Mouse (Mus musculus): ENCODE measurements around the gene Bscl2.
"Not testable (repeated sequence)": the region's sequence is repeated elsewhere in the genome, so short reads cannot be mapped to it uniquely, and the experiment has no call there.

Bscl2 gene

DNA sequence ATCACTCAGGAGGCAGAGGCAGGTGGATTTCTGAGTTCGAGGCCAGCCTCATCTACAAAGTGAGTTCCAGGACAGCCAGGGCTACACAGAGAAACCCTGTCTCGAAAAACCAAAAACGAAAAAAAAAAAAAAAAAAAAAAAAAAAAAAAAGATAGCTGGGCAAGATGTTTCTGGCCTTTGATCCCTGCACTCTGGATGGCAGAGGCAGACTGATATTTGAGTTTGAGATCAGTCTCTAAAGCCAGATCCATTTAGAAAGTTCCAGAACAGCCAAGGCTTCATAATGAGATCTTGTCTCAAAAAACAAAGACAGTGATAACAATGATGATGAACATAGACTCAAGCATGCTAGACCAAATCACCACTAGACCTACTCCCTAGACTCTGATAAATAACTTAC, 33.1 kb downstream of the Bscl2 start:
- CTCF ChIA-PET, result interaction anchor here (0.6 kb wide), 2 partner anchors 31 to 40 kb away, joined by 3 read pairs; partner anchors contain the start of gene Gng3

DNA sequence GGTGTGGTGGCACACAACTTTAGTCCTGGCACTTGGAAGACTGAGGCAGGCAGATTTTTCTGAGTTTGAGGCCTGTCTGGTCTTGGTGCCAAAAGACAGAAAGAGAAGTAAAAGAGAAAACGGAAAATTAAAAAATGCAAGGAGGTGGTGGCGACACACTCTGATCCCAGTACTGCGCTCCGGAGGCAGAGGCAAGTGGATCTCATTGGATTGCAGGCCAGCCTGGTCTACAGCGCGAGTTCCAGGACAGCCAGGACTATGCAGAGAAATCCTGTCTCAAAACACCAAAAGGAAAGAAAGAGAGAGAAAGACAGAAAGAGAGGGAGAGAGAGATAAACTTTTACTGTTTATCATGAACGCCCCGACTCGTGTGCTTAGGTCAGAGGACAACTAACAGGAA, 33.6 kb downstream of the Bscl2 start:
- CTCF ChIA-PET, result interaction anchor here (0.6 to 1.1 kb wide), 3 partner anchors 32 to 40 kb away, joined by 3 read pairs; partner anchors contain the start of gene Gng3

DNA sequence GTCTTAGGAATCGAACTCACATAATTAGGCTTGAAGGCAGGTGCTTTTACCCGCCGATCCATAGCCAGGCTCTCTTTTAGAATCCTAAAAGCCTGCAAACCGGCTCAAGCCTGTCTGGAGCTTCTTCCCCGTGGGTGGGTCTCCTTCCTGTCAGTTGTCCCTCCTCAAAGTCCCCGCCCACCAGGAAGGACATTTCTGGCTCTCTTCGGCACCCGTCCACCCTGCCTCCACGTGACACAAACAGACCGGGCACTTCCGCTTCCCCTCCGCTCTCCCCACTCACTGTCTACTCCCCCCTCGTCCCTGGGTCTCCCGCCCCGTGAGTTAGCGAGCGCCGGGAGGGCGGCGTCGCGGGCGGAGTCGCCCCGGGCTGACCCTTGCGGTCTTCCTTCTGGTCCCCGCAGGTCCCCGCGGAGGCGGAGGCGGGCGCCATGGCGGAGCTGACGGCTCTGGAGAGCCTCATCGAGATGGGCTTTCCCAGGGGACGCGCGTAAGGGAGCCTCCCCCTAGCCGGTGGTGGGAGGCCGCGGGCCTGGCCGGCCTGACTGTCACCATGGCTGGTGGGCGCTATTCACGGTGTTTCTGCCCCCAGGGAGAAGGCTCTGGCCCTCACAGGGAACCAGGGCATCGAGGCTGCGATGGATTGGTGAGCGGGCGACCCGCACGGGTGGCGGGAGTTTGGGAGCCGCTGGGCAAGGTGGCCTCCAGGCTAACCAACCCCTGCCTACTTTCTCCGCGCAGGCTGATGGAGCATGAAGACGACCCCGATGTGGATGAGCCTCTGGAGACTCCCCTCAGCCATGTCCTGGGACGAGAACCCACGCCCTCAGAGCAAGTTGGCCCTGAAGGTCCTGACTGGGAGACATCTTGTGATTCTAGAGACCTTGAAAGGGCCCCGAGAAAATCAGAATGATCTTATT, 34.3 kb downstream of the Bscl2 start, which contains the start of gene Ubxn1:
TSS of gene Ubxn1 (plus strand) at position 230 of the 920 bp plus-strand sequence.
- CTCF ChIA-PET, result interaction anchor here (1.1 kb wide), 1 partner anchor 33 kb away, joined by 3 read pairs; the partner anchor contains the start of gene Gng3

DNA sequence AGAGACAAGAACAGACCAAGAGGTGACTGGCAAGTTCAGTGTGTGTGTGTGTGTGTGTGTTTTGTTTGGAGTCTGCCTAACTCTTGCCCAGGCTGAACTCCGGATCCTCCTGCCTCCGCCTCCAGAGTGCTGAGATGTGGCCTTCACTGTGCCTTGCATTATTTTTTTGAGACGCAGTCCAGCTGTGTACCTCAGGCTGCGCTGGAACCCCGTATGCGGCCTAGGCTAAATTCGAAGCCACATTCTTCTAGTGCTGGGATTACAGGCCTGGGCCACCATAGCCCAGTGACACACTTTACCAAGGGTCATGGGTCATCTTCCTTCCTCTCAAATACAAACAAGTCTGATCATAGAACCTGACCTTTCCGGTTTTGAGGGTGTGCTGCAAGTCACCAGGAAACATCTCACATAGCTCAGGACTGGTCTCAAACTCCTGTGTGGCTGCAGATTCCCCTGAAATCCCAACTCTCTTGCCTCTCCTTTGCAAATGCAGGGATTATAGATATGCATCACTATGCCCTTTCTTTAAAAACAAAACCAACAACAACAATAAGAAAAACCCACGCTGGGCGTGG, 35.1 kb downstream of the Bscl2 start:
- CTCF ChIA-PET, result interaction anchor here (0.7 kb wide), 1 partner anchor 16 kb away, joined by 6 read pairs; no protein-coding TSS in a partner anchor

DNA sequence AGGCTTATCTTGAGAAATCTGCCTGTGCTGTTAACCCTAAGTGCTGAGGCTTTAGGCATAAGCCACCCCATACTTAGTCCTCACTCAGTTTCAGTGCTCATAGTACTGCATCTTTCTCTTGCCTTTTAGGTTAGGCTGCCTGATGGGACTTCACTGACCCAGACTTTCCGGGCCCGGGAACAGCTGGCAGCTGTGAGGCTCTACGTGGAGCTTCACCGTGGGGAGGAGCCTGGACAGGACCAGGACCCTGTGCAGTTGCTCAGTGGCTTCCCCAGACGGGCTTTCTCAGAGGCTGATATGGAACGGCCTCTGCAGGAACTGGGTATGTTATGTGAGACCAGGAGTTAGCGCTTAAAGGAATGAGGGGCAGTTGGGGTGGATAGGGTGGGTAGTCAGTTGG, 37.8 kb downstream of the Bscl2 start:
- CTCF ChIA-PET, result no interaction called here

DNA sequence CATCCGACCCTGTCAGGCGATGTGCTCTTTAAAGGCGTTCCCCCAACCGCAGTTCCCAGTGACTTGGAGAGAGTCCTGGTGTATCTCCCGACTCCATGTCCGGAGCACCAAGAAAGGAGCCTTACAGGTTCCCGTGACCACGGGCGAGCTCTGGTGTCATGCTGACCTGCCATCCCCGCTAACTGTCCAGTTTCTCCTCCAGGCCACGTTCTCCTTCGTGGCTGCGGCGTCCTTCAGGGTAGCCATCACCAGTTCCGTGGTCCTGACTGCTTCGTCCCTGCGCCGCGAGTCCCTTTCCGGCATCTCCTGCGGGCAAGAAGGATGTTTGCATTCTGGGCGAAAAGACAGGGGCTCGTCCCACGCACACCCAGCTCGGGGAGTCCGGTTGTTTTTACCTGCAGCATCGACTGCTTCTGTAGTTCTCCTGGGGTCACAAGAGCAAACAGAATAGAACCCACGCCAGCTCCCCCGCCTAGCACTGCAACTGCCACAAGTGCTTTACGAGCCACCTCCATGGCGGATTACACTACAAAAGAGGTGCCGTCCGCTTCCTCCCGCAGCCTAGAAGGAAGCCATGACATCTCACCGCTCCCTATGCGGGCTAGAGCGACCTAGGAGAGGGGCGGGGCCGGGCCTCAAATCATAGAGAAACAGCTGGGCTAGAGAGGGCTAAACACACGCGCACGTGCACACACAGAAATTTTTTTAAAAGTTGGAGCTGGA, 43.2 kb downstream of the Bscl2 start, which contains the start of gene Uqcc3:
TSS of gene Uqcc3 (minus strand) at position 613 of the 723 bp plus-strand sequence.
- CTCF ChIA-PET, result interaction anchor here (0.9 kb wide), 1 partner anchor 229 kb away, joined by 3 read pairs; no protein-coding TSS in a partner anchor

DNA sequence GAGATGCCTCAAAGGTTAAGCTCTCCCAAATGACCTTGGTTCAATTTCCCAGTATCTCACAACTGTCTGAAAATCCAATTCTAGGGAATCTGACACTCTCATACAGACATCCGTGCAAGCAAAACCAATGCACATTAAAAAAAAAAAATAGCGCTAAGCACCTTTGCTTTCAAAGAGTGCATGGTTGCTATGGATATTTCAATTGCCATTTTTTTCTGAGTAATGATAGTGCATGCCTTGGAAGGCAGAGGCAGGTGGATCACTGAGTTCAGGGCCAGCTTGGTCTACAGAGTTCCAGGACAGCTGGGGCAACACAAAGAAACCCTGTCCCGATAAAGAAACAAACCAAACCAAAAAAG, 43.7 kb downstream of the Bscl2 start:
- CTCF ChIA-PET, result interaction anchor here (0.7 kb wide), 1 partner anchor 67 kb away, joined by 3 read pairs; no protein-coding TSS in a partner anchor

DNA sequence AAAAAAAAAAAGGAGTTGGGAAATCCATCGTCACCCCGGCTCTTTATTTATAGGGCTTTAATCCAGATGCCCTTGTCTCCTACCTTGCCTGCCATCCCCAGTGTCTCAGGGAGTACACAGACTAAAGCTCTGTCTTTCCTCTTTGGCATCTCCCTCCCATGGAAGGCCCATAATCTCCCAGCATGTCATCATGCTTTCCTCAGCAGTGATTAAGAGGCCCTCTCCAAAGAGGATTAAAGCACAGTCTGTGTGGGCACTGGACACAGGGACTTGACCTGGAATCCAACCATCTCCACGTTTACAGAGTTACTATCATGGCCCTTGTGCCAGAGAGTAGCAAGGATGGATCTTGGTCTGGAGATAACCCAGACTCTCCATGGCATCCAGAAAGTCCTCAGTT, 46.3 kb downstream of the Bscl2 start, which contains the start of the genes Lbhd1 and Gm49403:
TSS of gene Lbhd1 (plus strand) at position 117 of the 400 bp plus-strand sequence.
TSS of gene Gm49403 (plus strand) at position 315 of the 400 bp plus-strand sequence.
- CTCF ChIA-PET, result no interaction called here

DNA sequence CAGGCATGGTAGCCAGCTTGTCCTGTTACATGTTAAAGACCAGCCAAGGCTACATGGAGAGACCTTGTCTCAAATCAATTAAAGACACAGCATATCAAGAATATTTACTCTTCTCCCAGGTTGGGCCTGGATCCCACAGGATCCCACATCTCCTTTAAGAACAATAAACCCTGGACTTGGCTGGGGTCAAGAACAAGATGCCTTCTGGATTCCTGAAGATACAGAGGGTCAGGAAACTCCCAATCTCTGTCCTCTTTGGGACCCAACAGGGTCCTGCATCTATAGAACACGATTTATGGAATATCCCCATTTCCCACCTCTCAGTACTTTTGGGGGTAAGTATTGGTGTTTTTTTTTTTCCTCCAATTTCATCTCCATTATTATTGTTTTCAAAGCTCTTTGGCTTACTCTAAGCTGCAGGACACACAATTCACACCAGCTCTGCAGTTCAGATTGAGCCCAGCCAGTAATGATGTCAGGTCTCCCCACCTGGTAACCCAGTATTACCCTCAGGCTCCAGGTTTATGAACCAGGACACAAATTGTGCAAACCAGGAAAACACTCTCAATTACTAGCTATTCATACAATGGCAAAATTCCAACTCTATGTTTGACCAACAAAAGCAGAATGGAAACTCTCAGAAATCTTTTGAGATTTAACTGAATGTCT, 49.8 kb downstream of the Bscl2 start:
- CTCF ChIA-PET, result interaction anchor here (0.9 kb wide), 1 partner anchor 44 kb away, joined by 4 read pairs; no protein-coding TSS in a partner anchor

DNA sequence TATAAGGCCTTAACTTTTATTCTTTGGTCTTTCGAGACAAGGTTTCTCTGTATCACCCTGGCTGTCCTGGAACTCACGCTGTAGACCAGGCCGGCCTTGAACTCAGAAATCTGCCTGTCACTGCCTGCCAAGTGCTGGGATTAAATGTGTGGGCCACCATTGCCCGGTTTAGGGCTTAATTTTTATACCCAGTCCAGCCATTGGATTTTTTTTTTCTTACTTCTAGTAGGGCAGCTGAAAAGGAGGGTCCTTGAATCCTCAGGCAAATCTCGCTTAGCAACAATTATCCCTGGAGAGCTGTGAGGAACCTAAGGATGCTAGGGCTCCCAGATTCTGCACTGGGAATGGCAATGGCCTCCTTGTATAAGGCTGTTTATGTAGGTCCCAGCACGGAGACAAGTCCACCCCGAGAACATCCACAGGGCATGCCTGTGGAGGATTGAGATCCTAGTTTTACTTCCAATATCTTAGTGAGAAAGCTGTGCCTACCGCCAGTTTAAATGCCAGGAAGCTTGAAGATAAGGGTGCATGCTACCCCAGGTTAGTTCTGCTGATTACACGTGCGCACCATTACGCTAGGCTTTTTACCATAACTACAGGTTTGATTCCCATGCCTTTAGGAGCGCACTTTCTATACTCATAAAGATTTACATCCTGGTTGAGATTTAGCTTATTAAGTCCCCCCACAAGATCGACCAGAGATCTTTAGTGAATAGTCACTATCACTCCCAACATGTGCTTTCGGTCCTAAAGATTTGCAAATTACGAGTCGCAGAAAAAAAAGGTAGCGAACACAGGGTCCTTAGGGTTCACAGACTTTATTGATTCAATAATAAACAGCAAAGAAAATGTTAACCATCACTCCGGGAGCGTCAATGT, 50.6 kb downstream of the Bscl2 start:
- CTCF ChIA-PET, result interaction anchor here (0.5 to 0.7 kb wide), 2 partner anchors 15 to 221 kb away, joined by 4 to 6 read pairs; no protein-coding TSS in a partner anchor

DNA sequence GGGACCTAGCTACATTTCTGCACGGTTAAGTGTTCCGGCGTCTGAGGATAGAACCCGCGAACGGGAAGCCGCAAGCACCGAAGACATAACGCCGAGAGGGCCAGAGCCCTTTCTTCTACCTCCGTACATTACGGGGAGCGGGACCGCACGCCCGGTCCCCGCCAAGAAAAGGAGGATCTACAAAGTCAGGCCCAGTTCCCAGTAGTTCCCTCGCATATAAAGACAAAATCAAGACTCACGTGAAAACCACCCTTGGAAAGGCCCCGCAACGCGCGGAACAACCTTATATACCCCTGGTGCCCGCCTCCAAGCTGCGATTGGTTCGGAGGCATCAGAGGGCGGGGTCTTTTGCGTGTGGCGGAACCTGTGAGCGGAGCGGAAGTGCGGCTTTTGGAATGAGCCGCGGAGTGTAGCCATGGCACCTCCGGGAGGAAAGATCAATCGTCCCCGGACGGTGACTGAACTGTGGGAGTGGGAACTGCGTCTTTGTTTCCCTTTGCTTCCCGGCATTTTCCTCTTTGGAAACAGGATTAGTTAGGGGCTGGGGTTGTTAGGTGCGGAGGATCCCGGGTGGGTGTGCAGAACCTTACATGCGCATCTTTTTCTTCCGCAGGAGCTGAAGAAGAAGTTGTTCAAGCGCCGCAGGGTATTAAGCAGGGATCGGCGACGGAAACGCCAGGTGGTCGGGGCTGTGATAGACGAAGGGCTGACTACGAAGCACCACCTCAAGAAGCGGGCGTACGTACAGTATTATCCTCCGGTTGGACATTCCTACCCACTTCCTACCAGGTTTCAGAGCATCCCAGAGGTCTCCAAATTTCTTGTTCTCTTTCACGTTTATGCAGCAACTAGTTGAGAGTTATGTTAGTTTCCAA, 51.5 kb downstream of the Bscl2 start, which contains the start of the genes 1810009A15Rik and Gm49416:
TSS of gene 1810009A15Rik (plus strand) at position 343 of the 875 bp plus-strand sequence.
TSS of gene Gm49416 (plus strand) at position 416 of the 875 bp plus-strand sequence.
- CTCF ChIA-PET, result interaction anchor here (0.5 to 0.6 kb wide), 3 partner anchors 16 to 1842 kb away, joined by 3 to 8 read pairs (median 6); no protein-coding TSS in a partner anchor

DNA sequence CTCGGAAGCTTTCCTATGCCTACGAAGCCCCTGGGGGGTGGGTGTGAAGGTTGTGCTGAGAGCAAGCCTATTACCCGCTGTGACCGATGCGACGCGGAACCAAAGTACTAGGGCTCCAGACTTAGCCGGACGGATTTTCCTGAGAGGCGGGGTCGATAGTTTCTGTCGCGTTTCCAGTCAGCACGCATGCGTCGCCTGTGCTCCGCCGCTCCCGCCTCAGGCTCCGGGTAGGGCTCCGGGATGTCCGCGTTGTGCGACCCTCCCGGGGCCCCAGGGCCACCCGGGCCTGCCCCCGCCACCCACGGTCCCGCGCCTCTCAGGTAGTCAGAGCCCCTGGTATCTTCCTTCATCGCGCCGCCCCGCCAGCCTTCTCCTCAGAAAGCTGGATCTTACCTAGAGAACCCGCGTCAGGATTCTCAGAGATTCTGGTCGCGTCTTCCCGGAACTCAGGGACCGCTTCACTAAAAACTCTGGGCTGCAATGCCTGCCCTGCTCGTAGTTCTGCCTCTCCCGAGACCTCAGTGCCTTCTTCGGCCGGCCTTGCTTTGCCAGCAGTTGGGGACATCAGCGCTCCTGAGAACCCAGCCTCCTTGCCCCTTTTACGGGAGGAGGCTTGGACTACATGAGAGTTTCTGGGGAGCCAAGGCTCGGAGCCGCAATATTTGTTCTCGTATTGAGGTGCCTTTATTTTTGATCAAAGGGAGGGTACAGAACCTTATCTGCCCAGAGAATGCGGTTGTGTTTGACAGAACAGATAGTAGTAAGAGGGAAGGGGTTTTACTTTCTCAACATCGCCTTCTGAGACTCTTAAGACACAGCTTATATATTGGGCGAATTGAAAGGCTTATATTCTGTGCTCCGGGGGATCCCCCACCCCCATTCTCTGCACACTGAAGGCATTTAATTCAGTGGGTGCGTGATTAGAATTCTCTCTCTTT, 55.8 kb downstream of the Bscl2 start, which contains the start of gene Ints5:
TSS of gene Ints5 (plus strand) at position 177 of the 938 bp plus-strand sequence.
- CTCF ChIA-PET, result interaction anchor here (0.6 to 0.8 kb wide), 3 partner anchors 70 to 998 kb away, joined by 6 to 24 read pairs (median 6); no protein-coding TSS in a partner anchor

DNA sequence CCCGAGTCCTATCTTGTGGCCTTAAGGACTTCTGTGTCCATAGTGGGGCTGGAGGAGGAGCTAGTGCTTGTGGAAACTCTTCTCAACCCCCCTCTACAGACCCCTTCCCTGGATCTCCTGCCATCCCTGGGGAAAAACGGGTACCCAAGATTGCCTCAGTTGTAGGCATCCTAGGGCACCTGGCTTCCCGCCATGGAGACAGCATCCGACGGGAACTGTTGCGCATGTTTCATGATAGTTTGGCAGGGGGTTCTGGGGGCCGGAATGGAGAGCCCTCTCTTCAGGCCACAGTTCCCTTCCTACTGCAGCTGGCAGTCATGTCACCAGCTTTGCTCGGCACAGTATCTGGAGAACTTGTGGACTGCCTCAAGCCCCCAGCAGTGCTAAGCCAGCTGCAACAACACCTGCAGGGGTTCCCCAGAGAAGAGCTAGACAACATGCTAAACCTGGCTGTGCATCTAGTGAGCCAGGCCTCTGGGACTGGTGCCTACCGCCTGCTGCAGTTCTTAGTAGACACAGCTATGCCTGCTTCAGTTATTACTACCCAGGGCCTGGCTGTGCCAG, 58.2 kb downstream of the Bscl2 start:
- CTCF ChIA-PET, result interaction anchor here (0.6 kb wide), 1 partner anchor 94 kb away, joined by 3 read pairs; no protein-coding TSS in a partner anchor

DNA sequence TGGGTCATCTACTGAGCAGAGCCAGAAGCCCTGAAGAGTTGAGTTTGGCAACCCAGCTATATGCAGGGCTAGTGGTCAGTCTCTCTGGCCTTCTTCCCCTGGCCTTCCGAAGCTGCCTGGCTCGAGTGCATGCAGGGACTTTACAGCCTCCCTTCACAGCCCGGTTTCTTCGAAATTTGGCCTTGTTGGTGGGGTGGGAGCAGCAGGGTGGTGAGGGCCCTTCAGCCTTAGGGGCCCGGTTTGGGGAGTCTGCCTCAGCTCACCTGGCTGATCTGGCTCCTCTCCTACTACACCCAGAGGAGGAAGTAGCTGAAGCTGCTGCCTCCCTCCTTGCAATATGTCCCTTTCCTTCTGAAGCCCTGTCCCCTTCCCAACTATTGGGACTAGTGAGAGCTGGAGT, 59.0 kb downstream of the Bscl2 start:
- CTCF ChIA-PET, result not testable (repeated sequence)

DNA sequence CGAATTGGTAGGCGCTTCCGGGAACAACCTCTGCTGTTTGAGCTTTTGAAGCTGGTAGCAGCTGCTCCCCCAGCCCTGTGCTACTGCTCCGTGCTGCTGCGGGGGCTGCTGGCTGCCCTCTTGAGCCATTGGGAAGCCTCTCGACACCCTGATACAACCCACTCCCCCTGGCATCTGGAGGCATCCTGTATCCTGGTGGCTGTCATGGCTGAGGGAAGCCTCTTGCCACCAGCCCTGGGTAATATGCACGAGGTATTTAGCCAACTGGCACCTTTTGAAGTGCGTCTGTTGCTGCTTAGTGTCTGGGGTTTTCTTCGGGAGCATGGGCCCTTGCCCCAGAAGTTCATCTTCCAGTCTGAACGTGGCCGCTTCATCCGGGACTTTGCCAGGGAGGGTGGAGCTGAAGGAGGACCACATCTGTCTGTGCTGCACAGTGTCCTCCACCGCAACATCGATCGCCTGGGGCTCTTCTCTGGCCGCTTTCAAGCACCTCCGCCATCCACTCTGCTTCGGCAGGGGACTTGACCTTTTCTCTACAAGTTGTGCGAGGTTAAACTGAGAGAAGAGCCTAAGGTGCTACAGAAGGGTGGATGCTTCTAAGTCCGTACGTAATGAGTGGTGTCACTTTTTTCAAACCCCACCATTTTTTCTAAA, 60.1 kb downstream of the Bscl2 start:
- CTCF ChIA-PET, result not testable (repeated sequence)

DNA sequence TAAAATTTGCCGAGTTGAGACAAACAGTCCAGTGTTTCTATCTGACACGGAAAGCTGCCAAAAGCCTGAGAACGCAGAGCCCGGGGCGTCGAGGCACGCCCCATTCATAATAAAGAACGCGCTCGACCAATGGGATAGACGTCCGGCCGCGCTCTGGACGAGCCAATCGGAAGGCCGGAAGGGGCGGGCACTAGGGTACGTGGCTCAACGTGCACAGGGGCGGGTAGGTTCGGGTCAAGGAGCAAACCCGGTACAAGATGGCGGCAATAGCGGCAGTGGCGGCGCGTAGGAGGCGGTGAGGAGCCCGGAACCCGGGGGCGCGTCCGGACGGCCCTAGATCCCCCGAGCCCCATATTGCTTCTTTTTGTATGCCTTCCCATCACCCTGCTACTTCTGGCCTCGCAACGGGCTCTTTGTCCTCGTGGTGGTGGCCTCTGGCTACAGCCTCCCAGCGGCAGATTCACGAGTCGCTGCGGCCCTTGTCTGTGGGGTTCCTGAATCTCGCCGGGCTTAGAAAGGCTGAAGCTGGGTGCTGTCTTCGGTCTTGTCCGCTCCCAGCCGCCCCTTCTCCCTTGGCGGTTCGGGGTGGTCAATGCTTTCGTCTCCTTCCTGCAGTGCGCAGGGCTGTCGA, 60.7 kb downstream of the Bscl2 start, which contains the start of gene Ganab:
TSS of gene Ganab (plus strand) at position 207 of the 631 bp plus-strand sequence.
- CTCF ChIA-PET, result no interaction called here

All from spleen, embryonic (tissue).